Mouse (Mus musculus): ENCODE data around the gene Rps12-ps3. TPM values are rescaled to one million over a fixed set of nuclear protein-coding genes. Genes with fewer than 3 reads are reported as not detected.

Gene Rps12-ps3
- polyA plus RNA-seq (2016; fragmentation: Nextera tagmentation; extraction: Ambion mirVana): 3.0 and 11.5 TPM in 2 replicates

GRCm38 (mm10) chr19:59321990-59322389 lies at the start of gene Rps12-ps3:
Rps12-ps3 (plus strand) TSS chr19:59322290.
- Histone ChIP-seq H3K27ac (no peak within 1 kb of the TSS), H3K9me3 (no peaks in the 10 kb centered on the region), H3K4me3 (replicated peaks) (no peak within 1 kb of the TSS), H3K27me3 (no peaks in the 10 kb centered on the region), H3K36me3 (replicated peaks) (peaks cover 3% of the 10 kb centered on the region; the same call in 1 of the 2 replicates), H3K4me1 (no peaks in the 10 kb centered on the region), H3K9ac (no peak within 1 kb of the TSS), H3K4me2 (no peak within 1 kb of the TSS)
- over 99% methylated on average over 12 of the region's 14 CpGs for WGBS
- no peak for ATAC-seq (ENCODE audit: low FRiP score)

DNA sequence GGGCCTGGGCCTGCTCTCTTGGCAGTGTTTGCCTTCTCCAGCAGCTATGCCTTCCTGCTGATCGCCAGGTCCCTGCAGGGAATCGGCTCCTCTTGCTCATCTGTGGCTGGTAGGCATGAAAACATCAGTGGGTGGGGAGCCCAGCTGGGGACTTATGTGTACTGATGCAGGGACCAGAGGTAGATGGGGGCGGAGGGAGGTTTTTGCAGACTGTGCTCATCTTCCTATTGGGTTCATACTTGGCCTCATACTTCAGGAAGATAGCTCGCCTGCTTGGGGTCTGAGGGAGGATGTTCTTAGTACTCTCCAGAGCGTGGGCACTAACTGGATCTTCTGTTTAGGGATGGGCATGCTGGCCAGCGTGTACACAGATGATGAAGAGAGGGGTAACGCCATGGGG lies 48.9 kb upstream of the Rps12-ps3 start:
- Histone ChIP-seq H3K9me3 (no peaks in the 10 kb centered on the region), H3K27ac (no peak overlapping the region), H3K4me1 (no peaks in the 10 kb centered on the region), H3K4me3 (replicated peaks) (no peak overlapping the region), H3K9ac (no peak overlapping the region), H3K36me3 (replicated peaks) (no peaks in the 10 kb centered on the region), H3K27me3 (no peaks in the 10 kb centered on the region), H3K4me2 (no peak overlapping the region)
- no peak for ATAC-seq (ENCODE audit: low FRiP score)
- 89% methylated on average over 7 of the region's 7 CpGs for WGBS

- WGBS: 92% methylated on average over 7 of the region's 7 CpGs
Observed at GRCm38 (mm10) chr19:59276354-59276753, 45.7 kb upstream of the Rps12-ps3 start.

DNA sequence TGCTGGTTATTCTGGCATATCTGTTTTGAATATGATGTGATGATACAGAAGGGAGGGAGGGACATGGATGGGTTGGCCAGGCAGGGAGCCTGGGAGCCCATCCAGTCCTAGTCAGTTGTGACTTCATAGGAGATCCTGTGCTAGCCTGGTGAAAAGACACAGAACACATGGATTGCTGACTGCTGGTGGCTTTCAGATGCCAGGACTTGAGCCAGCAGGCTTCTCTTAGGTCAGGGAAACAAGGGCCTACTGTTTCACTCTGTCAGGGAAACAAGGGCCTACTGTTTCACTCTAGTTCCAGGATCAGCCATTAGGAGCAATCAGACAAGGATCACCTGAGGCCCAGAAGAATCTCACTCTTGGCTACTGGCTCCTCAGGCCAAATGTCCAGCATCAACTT lies 41.2 kb upstream of the Rps12-ps3 start:
- Histone ChIP-seq H3K36me3 (replicated peaks) (peaks cover 8% of the 10 kb centered on the region), H3K4me2 (no peak overlapping the region), H3K9me3 (no peaks in the 10 kb centered on the region), H3K4me3 (replicated peaks) (no peak overlapping the region), H3K9ac (no peak overlapping the region), H3K27me3 (no peaks in the 10 kb centered on the region), H3K4me1 (no peaks in the 10 kb centered on the region), H3K27ac (no peak overlapping the region)
- ATAC-seq (ENCODE audit: low FRiP score): no peak

More at GRCm38 (mm10) chr19:59276354-59276753, 45.7 kb upstream of the Rps12-ps3 start:
- Histone ChIP-seq H3K4me2 (no peak overlapping the region), H3K9me3 (no peaks in the 10 kb centered on the region), H3K9ac (no peak overlapping the region), H3K4me3 (replicated peaks) (no peak overlapping the region), H3K27ac (no peak overlapping the region), H3K4me1 (no peaks in the 10 kb centered on the region), H3K27me3 (no peaks in the 10 kb centered on the region), H3K36me3 (replicated peaks) (peaks cover 8% of the 10 kb centered on the region)
- no peak for ATAC-seq (ENCODE audit: low FRiP score)

GRCm38 (mm10) chr19:59282001-59282400 lies 40.1 kb upstream of the Rps12-ps3 start:
- no peak for ATAC-seq (ENCODE audit: low FRiP score)
- Histone ChIP-seq H3K9ac (no peak overlapping the region), H3K4me3 (replicated peaks) (no peak overlapping the region), H3K36me3 (replicated peaks) (peaks cover 8% of the 10 kb centered on the region), H3K27ac (no peak overlapping the region), H3K4me1 (no peaks in the 10 kb centered on the region), H3K27me3 (no peaks in the 10 kb centered on the region), H3K4me2 (no peak overlapping the region), H3K9me3 (no peaks in the 10 kb centered on the region)
- 93% methylated on average over 3 of the region's 3 CpGs for WGBS

DNA sequence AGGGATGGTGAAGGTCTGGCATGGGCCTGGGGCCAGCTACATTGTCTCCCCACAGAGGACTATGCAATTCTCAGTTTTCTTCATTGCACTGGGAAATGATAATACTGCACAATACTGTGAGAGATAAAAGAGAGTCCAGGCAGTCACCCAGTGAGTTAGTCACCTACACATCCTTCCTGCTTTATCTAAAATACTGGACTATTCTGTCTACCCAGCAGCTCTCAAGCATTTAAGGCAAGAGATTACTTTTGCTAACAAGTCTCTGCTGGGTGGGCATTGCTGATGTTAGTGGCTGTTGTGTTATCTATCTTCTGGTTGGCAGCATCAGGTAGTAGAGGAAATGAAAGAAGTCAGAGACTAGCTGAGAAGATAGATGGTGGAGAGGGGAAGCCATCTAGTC lies 33.0 kb upstream of the Rps12-ps3 start:
- no peak overlapping the region for H3K27ac ChIP-seq
- no peak overlapping the region for H3K4me3 ChIP-seq (replicated peaks)
- no peaks in the 10 kb centered on the region for H3K36me3 ChIP-seq (replicated peaks)
- no peak for ATAC-seq (ENCODE audit: low FRiP score)
- no peaks in the 10 kb centered on the region for H3K27me3 ChIP-seq
- no peak overlapping the region for H3K9ac ChIP-seq
- H3K9me3 ChIP-seq: no peaks in the 10 kb centered on the region
- no peaks in the 10 kb centered on the region for H3K4me1 ChIP-seq
- H3K4me2 ChIP-seq: no peak overlapping the region

GRCm38 (mm10) chr19:59289811-59290210 lies 32.3 kb upstream of the Rps12-ps3 start:
- Histone ChIP-seq H3K27ac (no peak overlapping the region), H3K4me3 (replicated peaks) (no peak overlapping the region), H3K9me3 (no peaks in the 10 kb centered on the region), H3K4me2 (no peak overlapping the region), H3K9ac (no peak overlapping the region), H3K4me1 (no peaks in the 10 kb centered on the region), H3K36me3 (replicated peaks) (no peaks in the 10 kb centered on the region), H3K27me3 (no peaks in the 10 kb centered on the region)
- no peak for ATAC-seq (ENCODE audit: low FRiP score)
- 91% methylated on average over 6 of the region's 6 CpGs for WGBS

DNA sequence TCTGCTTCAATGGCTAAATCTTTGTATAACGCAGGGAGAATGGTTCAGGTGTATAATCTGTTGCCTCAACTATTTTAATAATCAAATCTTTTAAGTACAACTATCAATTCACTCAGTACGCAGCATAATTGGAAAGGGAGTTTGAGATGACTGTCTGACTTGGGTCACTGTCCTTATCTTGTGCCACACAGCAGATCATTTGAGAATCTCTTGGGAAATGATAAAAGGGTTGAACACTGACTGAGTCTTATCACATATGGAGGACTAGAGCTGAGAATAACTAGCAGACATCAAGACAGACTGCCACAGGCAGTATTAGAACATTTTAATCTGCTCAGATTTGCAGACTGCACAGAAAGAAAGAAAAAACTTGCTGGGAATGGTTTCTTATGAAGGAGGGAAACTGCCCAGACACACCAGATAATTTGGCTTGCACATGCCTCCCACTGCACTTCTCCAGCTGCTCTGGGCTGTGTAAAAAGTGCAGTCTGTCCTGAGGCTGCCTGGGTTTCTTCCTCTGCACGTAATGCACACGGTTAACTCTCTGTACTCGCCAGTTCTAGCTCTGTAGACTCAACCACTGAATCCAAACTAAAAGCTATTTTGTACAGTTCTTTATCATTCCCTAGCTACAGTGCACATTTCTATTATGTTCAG lies 29.8 kb upstream of the Rps12-ps3 start:
- Histone ChIP-seq H3K9ac (no peak overlapping the region), H3K4me2 (no peak overlapping the region), H3K27ac (no peak overlapping the region), H3K9me3 (no peaks in the 10 kb centered on the region), H3K27me3 (no peaks in the 10 kb centered on the region), H3K36me3 (replicated peaks) (no peaks in the 10 kb centered on the region), H3K4me1 (no peaks in the 10 kb centered on the region), H3K4me3 (replicated peaks) (no peak overlapping the region)
- WGBS: 87% methylated on average over 5 of the region's 5 CpGs
- ATAC-seq (ENCODE audit: low FRiP score): no peak

DNA sequence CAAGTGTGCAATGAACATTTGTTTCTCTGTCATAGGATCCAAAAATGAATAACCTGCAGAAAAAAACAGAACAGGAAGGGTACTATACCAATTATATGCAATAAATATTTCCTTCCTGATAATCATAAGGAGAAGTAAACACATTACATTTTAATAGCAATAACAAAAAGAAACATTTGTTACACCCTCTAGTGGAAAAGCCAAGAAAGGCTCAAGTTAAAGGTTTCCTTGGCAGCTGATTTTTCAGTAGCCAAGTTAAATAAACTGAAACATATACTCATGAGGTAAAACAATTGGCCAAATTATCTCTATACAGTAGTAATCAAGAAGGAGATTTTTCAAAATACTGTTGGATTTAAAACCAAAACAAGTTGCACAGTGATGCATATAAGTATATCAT lies 6.8 kb upstream of the Rps12-ps3 start:
- Histone ChIP-seq H3K27ac (no peak overlapping the region), H3K4me1 (no peaks in the 10 kb centered on the region), H3K9ac (no peak overlapping the region), H3K36me3 (replicated peaks) (peaks cover 15% of the 10 kb centered on the region), H3K4me3 (replicated peaks) (no peak overlapping the region), H3K4me2 (no peak overlapping the region), H3K9me3 (no peaks in the 10 kb centered on the region), H3K27me3 (no peaks in the 10 kb centered on the region)
- ATAC-seq (ENCODE audit: low FRiP score): no peak

DNA sequence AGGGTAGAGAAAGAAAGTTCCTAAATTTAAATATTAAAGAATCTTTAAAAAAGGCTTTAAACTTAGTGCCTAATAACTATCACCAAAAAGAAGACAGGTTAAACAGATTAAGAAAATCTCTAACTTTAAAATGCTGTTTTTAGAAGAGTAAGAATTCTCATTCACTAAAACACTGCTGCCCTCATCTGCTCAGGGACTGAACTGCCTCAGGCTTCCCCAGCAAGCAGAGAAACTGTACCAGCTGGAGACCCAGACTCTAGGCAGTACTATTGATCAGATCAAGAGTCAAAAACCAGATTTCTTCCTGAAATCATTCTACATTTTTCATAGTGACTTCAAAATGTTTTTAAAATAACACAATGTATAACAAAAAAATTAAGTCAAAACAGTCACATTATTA lies 5.5 kb upstream of the Rps12-ps3 start:
- Histone ChIP-seq H3K27me3 (no peaks in the 10 kb centered on the region), H3K9ac (no peak overlapping the region), H3K4me3 (replicated peaks) (no peak overlapping the region), H3K4me2 (no peak overlapping the region), H3K36me3 (replicated peaks) (peaks cover 12% of the 10 kb centered on the region), H3K9me3 (no peaks in the 10 kb centered on the region), H3K4me1 (no peaks in the 10 kb centered on the region), H3K27ac (no peak overlapping the region)
- ATAC-seq (ENCODE audit: low FRiP score): no peak

GRCm38 (mm10) chr19:59330816-59331225 lies 8.7 kb downstream of the Rps12-ps3 start:
- Histone ChIP-seq H3K4me2 (no peak overlapping the region), H3K4me1 (no peaks in the 10 kb centered on the region), H3K27me3 (no peaks in the 10 kb centered on the region), H3K9me3 (no peaks in the 10 kb centered on the region), H3K27ac (no peak overlapping the region), H3K36me3 (replicated peaks) (no peaks in the 10 kb centered on the region; the same call in 1 of the 2 replicates), H3K9ac (no peak overlapping the region), H3K4me3 (replicated peaks) (no peak overlapping the region)
- ATAC-seq (ENCODE audit: low FRiP score): no peak

DNA sequence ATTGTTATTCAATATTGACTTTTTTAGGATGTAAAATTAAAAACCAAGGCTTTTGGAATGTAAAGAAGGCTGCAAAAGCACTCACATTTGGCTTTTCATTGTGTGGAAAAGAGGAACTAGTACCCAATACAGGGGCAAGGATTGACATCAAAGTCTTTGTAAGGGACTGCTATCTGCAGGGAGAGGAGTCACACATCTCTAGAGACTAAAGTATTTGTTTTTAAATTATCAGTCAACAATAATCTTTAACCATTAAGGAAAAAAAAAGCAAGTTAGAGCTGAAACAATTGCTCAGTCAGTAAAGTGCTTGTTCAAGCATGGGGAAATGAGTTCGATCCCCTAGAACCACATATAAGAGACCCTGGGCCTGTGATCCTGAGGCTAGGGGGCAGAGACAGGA lies 14.6 kb downstream of the Rps12-ps3 start:
- Histone ChIP-seq H3K9ac (no peak overlapping the region), H3K9me3 (no peaks in the 10 kb centered on the region), H3K27ac (no peak overlapping the region), H3K36me3 (replicated peaks) (no peaks in the 10 kb centered on the region; the same call in 1 of the 2 replicates), H3K4me2 (no peak overlapping the region), H3K4me3 (replicated peaks) (no peak overlapping the region), H3K27me3 (no peaks in the 10 kb centered on the region), H3K4me1 (peaks cover 9% of the 10 kb centered on the region)
- ATAC-seq (ENCODE audit: low FRiP score): no peak
- WGBS: 100% methylated on average over 1 of the region's 1 CpGs

DNA sequence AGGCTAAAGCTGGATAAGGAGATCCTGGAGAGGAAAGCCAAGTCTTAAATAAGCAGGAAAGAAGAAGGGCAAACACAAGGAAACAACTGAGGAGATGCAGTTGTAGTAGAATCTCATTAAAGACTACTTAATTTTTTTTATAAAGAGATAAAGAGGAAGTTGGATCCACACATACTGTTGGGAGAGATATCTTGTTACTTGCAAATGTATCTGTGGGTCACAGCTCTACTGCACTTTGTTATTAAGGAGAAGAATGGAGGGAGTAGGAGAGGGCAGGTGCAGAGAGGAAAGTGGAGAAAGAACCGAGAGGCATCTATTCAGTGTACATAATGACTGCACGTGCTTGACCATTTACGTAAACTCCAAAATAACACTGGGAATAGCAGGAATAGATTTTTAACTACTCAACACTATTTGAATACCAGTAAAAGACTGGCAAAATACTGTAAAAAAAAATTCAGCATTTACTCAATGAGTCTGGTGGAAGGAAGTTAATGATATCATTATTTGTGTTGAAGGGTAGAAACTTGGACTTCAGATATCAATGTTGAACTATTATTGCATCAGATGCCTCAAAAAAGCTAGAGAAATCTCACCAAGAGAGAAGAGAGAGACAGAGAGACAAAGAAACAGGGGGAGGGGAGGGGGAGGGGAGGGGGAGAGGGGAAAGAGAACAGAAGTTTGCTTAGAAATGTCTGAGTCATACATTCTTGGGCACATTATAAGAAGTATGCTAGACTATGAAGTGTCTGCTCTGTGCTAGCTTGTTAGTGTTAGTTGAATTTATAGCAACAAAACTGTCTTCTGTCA lies 16.0 kb downstream of the Rps12-ps3 start:
- Histone ChIP-seq H3K4me1 (peaks cover 18% of the 10 kb centered on the region), H3K36me3 (replicated peaks) (no peaks in the 10 kb centered on the region; the same call in 1 of the 2 replicates), H3K27me3 (no peaks in the 10 kb centered on the region), H3K9ac (no peak overlapping the region), H3K27ac (no peak overlapping the region), H3K4me2 (no peak overlapping the region), H3K9me3 (no peaks in the 10 kb centered on the region), H3K4me3 (replicated peaks) (no peak overlapping the region)
- no peak for ATAC-seq (ENCODE audit: low FRiP score)
- WGBS: 57% methylated on average over 3 of the region's 3 CpGs

Measured in forebrain, embryonic 12.5 days (tissue).